Mouse (Mus musculus): ENCODE data around the gene Ceacam9.
A peak's percentile ranks its signal among the peaks of the same experiment; 100 is the strongest.
"Not testable (repeated sequence)": the region's sequence is repeated elsewhere in the genome, so short reads cannot be mapped to it uniquely, and the experiment has no call there.

The Ceacam9 gene

GRCm38 (mm10) chr7:16721629-16722028, at the start of gene Ceacam9:
TSS of gene Ceacam9 (plus strand) at chr7:16721929.
- DNase-seq (ENCODE audit: low read depth in 2 of 2, low spot score in 2 of 2) = no peak

DNA sequence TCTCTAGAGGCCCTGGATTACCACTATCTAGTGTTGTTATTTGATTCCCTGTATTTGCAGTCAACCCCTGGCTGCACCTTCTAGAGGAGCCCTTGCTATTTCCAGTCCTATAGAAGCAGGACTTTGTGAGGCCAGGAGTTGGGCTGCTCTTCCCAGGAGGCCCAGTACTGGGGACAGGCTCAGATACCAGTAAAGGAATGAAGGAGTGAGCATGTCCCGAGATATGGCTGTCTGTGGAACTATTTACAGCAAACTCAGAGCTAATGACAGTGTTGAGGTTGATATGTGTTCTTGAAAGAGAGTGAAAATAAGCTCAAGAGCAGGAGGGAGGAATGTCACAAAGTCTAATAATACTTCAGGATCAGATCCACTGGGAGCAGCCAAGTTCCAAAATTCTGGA, 47.9 kb upstream of the Ceacam9 start:
- DNase-seq (ENCODE audit: low read depth in 2 of 2, low spot score in 2 of 2) = no peak

DNA sequence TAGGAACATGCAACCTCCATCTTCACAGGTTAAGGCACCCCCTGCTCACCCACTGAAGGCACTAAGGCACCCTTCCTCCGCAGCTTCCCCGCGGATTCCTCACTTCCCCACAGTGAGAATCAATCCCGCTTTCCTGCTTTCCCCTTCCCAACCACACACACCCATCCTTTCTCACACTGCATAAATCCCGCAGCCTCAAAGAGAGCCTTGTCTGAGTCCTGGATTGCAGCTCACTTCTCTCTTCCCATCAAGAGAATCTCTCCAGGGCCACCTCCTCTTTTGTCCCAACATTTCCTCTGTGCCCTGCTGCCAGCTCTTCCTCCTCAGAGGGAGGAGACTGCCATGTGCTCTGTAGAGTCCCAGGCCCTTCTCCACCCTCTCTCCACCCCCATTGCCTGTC, 47.0 kb upstream of the Ceacam9 start:
- not testable (repeated sequence) for DNase-seq (ENCODE audit: low read depth in 2 of 2, low spot score in 2 of 2)

DNA sequence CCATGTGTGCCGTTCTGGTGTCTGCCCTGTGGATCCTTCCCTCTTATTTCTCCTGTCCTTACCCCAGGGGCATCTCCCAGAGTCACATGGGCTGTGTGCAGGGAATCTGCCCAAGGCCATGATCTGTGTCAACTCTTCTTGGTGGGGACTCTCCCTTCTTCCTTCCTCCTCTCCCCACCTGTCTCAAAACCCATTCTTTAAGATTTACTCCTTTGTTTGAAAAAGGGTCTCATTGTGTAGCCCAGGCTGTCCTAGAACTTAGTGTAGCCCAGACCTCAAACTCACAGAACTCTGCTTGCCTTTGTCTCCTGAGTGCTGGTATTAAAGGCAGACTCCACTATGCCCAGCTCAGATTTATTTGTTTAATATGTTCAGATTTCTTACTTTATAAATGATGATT, 46.1 kb upstream of the Ceacam9 start, which contains the start of gene Ceacam15:
Ceacam15 (minus strand) TSS at position 101 of the 400 bp plus-strand sequence.
- no peak for DNase-seq (ENCODE audit: low read depth in 2 of 2, low spot score in 2 of 2)

GRCm38 (mm10) chr7:16680194-16680593, 41.5 kb upstream of the Ceacam9 start:
- DNase-seq (ENCODE audit: low read depth in 2 of 2, low spot score in 2 of 2) = peak in 1 of 2 experiments; percentile 39

GRCm38 (mm10) chr7:16689196-16689595, 32.5 kb upstream of the Ceacam9 start:
- no peak for DNase-seq (ENCODE audit: low read depth in 2 of 2, low spot score in 2 of 2)

DNA sequence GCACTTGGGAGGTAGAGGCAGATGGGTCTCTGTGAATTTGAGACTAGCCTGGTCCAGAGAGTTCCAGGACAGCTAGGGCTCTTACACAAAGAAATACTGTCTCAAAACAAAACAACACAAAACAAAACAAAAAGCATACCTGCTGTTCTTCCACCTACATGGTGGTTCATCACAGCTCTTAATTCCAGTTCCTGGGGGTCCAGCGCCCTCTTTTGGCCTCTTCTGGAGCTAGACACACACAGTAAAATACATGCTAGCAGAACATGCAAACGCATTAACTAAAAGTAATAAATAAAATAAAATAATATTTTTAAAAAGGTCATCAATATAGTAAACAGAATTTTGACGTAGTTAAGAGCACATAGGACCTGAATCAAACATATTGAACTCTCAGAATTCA, 26.7 kb upstream of the Ceacam9 start:
- DNase-seq (ENCODE audit: low read depth in 2 of 2, low spot score in 2 of 2) = peak; percentile 48 to 71

- DNase-seq (ENCODE audit: low read depth in 2 of 2, low spot score in 2 of 2) = peak; percentile 20 to 44
Measured at GRCm38 (mm10) chr7:16699042-16699441, 22.7 kb upstream of the Ceacam9 start.

- DNase-seq (ENCODE audit: low read depth in 2 of 2, low spot score in 2 of 2) = peak in 1 of 2 experiments; percentile 28
Measured at GRCm38 (mm10) chr7:16700583-16700982, 21.1 kb upstream of the Ceacam9 start.

DNA sequence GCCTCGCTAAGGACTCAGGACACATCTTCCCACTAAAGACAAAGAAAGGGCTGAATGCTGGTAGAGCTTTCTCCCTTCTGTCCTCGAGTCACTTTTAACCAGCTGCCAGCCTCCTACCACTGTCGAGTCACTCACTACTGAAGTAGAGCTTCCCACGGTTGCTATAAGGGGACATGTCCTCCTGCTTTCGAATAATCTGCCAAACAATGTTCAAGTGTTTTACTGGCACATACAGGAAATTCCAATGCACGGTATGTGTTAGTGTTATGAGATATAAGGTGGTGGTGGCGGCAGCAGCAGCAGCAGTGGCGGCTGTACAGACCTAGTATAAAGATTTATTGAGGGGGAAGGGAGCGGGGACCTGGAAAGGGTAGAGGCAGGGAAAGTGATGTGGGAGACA, 15.3 kb upstream of the Ceacam9 start:
- DNase-seq (ENCODE audit: low read depth in 2 of 2, low spot score in 2 of 2) = no peak

DNA sequence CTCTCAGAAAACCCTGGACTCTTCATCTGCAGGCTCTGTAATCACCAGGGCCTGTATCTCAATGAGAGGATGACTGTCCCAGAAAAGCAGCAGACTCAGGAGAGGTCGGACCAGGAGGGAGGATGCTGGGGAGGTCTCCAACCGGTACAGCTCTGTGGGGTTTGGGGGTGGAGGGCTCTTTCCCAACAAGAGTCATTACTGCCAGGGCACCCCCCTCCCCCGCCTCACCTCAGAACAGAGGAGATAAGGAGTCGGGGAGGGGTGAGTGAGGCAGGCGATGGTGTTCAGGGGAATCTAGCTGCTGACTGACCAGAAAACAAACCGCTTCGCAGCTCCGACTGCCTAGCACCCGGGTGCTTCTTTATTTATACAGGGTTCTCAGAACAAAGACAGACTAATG, 13.5 kb upstream of the Ceacam9 start:
- DNase-seq (ENCODE audit: low read depth in 2 of 2, low spot score in 2 of 2) = no peak

DNA sequence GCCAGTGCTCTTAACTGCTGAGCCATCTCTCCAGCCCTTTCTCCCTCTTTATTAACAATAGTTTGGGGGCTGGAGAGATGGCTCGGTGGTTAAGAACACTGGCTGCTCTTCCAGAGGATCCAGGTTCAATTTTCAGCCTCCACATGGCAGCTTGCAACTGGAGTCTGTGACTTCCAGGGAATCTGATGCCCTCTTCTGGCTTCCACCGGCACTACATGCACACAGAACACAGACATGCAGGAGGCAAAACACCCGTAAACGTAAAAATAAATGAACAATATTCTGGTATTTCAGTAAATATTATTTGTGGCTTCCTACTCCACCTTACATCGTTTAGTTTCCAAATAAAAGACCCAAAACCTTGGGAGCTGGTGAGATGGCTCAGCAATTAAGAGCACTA, 11.1 kb upstream of the Ceacam9 start:
- no peak for DNase-seq (ENCODE audit: low read depth in 2 of 2, low spot score in 2 of 2)

- no peak for DNase-seq (ENCODE audit: low read depth in 2 of 2, low spot score in 2 of 2)
Measured at GRCm38 (mm10) chr7:16712633-16713415, 8.9 kb upstream of the Ceacam9 start.

GRCm38 (mm10) chr7:16716456-16717152, 5.1 kb upstream of the Ceacam9 start:
- DNase-seq (ENCODE audit: low read depth in 2 of 2, low spot score in 2 of 2) = peak; percentile 25 to 50

- not testable (repeated sequence) for DNase-seq (ENCODE audit: low read depth in 2 of 2, low spot score in 2 of 2)
Measured at GRCm38 (mm10) chr7:16722490-16722889, 761 bp downstream of the Ceacam9 start.

DNA sequence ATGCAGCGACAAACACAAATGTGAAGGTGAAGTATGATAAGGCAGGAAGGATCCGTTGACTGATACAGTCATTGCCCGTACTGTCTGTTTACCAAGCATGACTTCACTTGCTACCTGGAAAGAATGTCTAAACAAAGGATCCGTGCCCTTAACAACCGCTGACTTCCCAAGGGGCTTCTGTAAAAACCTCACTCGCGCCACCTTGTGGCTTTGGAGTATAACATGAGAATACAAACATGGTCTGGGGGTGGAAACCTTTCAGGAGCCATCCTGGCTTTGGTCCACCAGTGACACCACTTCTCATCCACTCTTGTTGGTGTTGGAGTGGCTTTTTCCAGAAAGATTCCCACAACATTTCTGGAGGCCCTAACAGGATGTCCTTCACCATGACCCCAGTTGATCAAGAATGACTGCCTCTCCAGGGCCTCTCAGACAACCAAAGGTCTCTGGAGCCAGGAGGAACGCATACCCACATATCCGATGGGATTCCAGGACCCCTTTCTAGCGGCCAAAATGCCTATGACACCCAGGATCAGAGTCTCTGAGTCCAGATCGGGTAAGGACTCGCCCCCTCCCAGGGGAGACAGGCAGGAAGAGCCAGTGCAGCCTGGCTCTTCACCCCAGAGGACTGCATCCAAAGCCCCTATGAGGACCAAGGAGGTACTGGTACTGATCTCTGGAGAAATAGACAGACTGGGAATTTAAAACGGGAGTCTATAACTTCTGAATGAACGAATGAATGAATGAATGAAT, 7.0 kb downstream of the Ceacam9 start:
- DNase-seq (ENCODE audit: low read depth in 2 of 2, low spot score in 2 of 2) = peak; percentile 60 to 73

DNA sequence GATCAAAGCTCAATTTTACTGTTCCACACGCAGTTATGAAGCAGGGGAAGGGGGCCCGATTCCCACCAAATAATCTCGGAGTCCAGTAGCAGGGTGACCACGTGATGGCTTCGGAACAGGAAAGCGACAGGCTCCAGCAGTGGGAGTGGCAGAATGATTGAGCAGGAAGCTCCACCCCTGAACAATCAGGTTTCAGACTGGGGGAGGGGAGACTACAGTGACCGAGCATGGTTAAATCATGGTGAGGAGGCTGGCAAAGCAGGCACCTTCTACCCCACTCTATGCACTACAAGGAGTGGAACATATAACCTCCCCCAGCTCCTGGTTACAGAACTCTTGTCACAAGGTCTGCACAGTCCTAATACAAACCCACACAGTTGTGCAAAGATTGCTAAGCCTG, 7.8 kb downstream of the Ceacam9 start:
- not testable (repeated sequence) for DNase-seq (ENCODE audit: low read depth in 2 of 2, low spot score in 2 of 2)

DNA sequence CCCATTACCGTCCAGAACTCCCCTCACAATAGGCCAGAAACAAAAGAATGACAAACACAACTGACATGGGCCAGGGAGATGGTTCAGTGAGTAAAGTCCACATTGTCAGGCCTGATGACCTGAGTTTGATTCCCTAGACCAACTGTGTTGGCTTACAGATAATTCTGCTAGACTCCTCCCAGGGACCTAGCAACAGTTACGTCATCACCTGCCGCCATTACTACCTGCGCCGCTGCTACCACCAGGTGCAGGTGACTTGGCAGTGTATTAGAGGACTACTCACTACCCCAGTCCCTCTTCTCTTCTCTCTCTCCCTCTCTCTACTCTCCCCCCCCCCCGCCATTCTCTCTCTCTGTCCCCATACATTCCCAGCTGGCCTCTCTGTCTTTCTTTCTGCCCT, 9.1 kb downstream of the Ceacam9 start:
- no peak for DNase-seq (ENCODE audit: low read depth in 2 of 2, low spot score in 2 of 2)

DNA sequence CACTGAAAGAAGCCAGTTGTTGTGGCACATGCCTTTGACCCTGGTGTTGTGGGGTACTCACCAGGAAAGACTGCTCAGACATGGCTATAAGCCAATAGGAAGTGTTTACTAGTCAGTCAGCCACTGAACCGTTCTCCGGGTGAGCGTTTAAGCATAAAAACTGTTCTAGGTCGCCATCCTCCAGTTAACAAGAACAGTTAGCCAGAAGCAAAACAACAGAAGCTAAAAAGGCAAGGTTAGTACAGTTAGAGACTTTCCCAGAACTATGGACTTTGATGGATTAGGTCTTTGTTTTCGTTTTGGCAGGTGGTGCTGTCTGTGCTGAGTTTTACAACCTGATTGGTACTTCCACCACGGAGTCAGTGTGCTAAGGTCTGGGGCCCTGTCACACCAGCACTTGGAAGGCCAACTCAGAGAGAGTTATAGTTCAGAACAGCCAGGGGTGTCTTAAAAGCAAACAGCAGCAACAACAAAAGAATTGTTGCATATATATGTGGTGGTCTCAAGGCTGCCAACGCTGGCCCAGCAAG, 10.2 kb downstream of the Ceacam9 start:
- no peak for DNase-seq (ENCODE audit: low read depth in 2 of 2, low spot score in 2 of 2)

DNA sequence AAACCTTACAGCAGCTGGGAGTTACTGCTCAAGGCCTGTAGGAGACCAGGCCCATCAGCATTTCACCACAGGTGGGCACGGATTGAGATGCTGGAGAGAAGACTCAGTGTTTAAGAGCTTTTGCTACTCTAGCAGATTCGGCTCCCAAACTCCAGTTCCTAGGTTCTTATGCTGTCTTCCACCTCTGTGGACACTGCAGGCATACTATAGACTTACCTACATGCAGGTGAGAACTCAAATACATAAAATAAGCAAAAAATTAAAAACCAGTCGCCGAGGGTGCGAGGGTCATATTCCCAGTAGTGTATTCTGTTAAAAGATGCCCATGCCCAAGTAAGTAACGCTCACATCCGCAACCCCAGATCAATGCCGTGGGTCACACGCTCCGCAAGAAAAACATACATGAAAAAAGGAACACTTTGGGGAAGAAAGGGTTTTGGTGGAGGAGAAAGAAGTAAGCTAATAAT, 15.9 kb downstream of the Ceacam9 start:
- no peak for DNase-seq (ENCODE audit: low read depth in 2 of 2, low spot score in 2 of 2)

- peak; percentile 86 to 92 for DNase-seq (ENCODE audit: low read depth in 2 of 2, low spot score in 2 of 2)
Measured at GRCm38 (mm10) chr7:16738073-16738696, 16.5 kb downstream of the Ceacam9 start, which contains the start of gene Ap2s1. TSS of gene Ap2s1 (plus strand) at chr7:16738410.
